In the genomic region with DNA sequence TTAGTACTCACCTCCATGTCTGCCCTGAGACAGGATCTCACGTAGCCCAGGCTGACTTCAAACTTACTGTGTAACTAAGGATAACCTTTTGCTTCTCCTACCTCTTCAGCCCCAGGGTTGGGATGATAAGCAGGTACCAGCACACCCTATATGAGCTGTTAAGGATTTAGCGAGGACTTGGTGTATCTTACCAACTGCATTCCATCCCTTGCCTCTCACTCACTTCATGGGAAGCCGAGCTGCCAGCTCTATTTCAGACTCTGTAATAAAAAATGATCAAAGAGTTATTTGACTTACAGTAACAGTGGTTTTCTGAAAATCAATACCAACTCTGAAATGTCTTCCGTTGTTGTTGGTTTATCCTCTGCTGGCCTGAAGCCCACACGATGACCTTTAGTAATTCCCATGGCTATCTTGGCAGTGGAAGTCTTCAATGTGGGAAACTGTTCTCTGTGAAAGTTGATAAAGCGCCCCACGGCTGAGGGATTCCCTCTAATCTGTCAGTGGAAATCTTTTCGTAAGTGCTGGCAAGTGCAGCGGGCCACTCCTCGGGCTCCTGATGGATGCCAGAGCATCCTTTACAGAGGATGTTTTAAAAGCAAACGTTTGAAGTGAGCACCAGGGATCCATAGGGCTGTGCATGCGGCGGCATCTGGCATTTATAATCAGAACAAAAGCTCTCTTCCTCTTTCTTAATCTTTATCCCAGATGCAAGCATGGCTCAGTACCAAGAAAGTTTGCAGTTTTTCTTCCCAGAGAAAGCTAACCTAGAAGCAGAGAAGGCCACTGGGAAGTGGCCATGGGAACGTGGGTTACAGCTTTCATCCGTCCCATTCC, we compare ENCODE assay signal across 13 mouse cellular contexts. TPM values are rescaled to one million over a fixed set of nuclear protein-coding genes. Genes with fewer than 3 reads are reported as not detected.
A peak's percentile ranks its signal among the peaks of the same experiment; 100 is the strongest.
DNase-seq lines count a peak whose midpoint lies in the region; ATAC-seq and TF ChIP-seq lines count a peak whose summit lies in the region.
"Had no signal": no experiment of that assay in that cellular context is flagged by ENCODE, and none has a peak within 500 bp of the region (broad histone marks: within the 10 kb centered on the region; RNA-seq: fewer than 3 reads in every experiment).

No protein-coding gene starts in this region.

- H3K4me3 ChIP-seq in lung, embryonic 15.5 days, result no peak overlapping the region
- H3K4me3 ChIP-seq in heart, adult 2 months, result 0 out of 2 replicates have a peak overlapping the region, but pooled peaks have one; percentile 0
- H3K4me3 ChIP-seq in intestine, embryonic 15.5 days (replicated peaks), result no peak overlapping the region
- no peak overlapping the region for H3K4me3 ChIP-seq in forebrain, embryonic 11.5 days (ENCODE audit: low read depth, low read length)
- H3K4me3 ChIP-seq: megakaryocyte, embryonic 14.5 days had no signal

- TF ChIP-seq CTCF in heart, adult 2 months (IDR thresholded peaks at IDR 0.05), result no peak

- ATAC-seq in lung, embryonic 15.5 days (ENCODE audit: borderline replicate concordance, extremely low read depth, low FRiP score, low TSS enrichment), result peak; percentile 29; the same call in 1 of the 2 replicates
- ATAC-seq in intestine, embryonic 15.5 days, result peak; percentile 71
- no peak for ATAC-seq in forebrain, embryonic 11.5 days (replicated peaks; ENCODE audit: low FRiP score)
- ATAC-seq in frontal cortex, adult (ENCODE audit: low TSS enrichment), result no peak
- ATAC-seq: forebrain, embryonic 16.5 days; Patski had no signal

- no peak for DNase-seq in lung, postnatal 25 days (ENCODE audit: low spot score)
- DNase-seq in heart, adult 2 months, result peak in 1 of 2 experiments; percentile 42
- peak; percentile 28 for DNase-seq in skeletal muscle tissue, adult 2 months (ENCODE audit: low read depth, low spot score)
- DNase-seq in T-cell, adult 2 months (ENCODE audit: low spot score), result no peak
- DNase-seq in forebrain, embryonic 11.5 days (ENCODE audit: low spot score), result no peak
- DNase-seq: cerebellum, adult 11-12 months; thymus, postnatal 25 days had no signal

- TF ChIP-seq POLR2A in heart, adult 2 months (IDR thresholded peaks at IDR 0.05; ENCODE audit: insufficient read depth, low read depth, low read length), result no peak

- no peaks in the 10 kb centered on the region for H3K79me2 ChIP-seq in heart, adult 2 months (replicated peaks; ENCODE audit: control insufficient read depth, insufficient read depth, low read length)

- intact Hi-C loops in heart, adult 2 months (cut with DNase I), result no loop called here

- H3K4me2 ChIP-seq in lung, embryonic 15.5 days, result peak overlapping the region; percentile 26
- H3K4me2 ChIP-seq in intestine, embryonic 15.5 days (replicated peaks), result no peak overlapping the region; the same call in 1 of the 2 replicates
- H3K4me2 ChIP-seq in forebrain, embryonic 11.5 days (ENCODE audit: low read depth, low read length, severe bottlenecking), result no peak overlapping the region

- H3K9me3 ChIP-seq in lung, embryonic 15.5 days, result no peaks in the 10 kb centered on the region
- no peaks in the 10 kb centered on the region for H3K9me3 ChIP-seq in intestine, embryonic 15.5 days
- no peaks in the 10 kb centered on the region for H3K9me3 ChIP-seq in forebrain, embryonic 11.5 days (ENCODE audit: control insufficient read depth, low read length)

- no peaks in the 10 kb centered on the region for H3K27me3 ChIP-seq in lung, embryonic 15.5 days
- H3K27me3 ChIP-seq in heart, adult 2 months (ENCODE audit: control insufficient read depth, insufficient read depth, low read length), result no peaks in the 10 kb centered on the region
- H3K27me3 ChIP-seq in intestine, embryonic 15.5 days (replicated peaks), result no peaks in the 10 kb centered on the region
- H3K27me3 ChIP-seq in forebrain, embryonic 11.5 days (ENCODE audit: control insufficient read depth, insufficient read depth, low read length), result no peaks in the 10 kb centered on the region
- H3K27me3 ChIP-seq: Patski had no signal

- no peak overlapping the region for H3K9ac ChIP-seq in lung, embryonic 15.5 days
- no peak overlapping the region; the same call in 1 of the 2 replicates for H3K9ac ChIP-seq in heart, adult 2 months (ENCODE audit: low read depth, low read length)
- no peak overlapping the region for H3K9ac ChIP-seq in intestine, embryonic 15.5 days
- H3K9ac ChIP-seq in forebrain, embryonic 11.5 days (ENCODE audit: low read length), result no peak overlapping the region

- no peaks in the 10 kb centered on the region for H3K36me3 ChIP-seq in lung, embryonic 15.5 days
- H3K36me3 ChIP-seq in heart, adult 2 months (ENCODE audit: control insufficient read depth, insufficient read depth, low read length), result no peaks in the 10 kb centered on the region; the same call in 1 of the 2 replicates
- no peaks in the 10 kb centered on the region for H3K36me3 ChIP-seq in intestine, embryonic 15.5 days
- no peaks in the 10 kb centered on the region for H3K36me3 ChIP-seq in forebrain, embryonic 11.5 days (ENCODE audit: control insufficient read depth, insufficient read depth, low read length)

- H3K27ac ChIP-seq in lung, embryonic 15.5 days, result peak overlapping the region; percentile 68
- H3K27ac ChIP-seq in heart, adult 2 months, result peak overlapping the region; percentile 47
- peak overlapping the region; percentile 28; the same call in 1 of the 2 replicates for H3K27ac ChIP-seq in intestine, embryonic 15.5 days
- H3K27ac ChIP-seq in forebrain, embryonic 11.5 days (ENCODE audit: low read depth, low read length), result no peak overlapping the region

- WGBS in lung, embryonic 15.5 days, result 29% methylated on average over 15 of the region's 15 CpGs
- WGBS in heart, adult 2 months, result 19% methylated on average over 15 of the region's 15 CpGs
- WGBS in intestine, embryonic 15.5 days, result 28% methylated on average over 15 of the region's 15 CpGs
- WGBS in forebrain, embryonic 11.5 days, result 78% methylated on average over 15 of the region's 15 CpGs

- TF ChIP-seq EP300 in heart, adult 2 months (IDR thresholded peaks at IDR 0.05; ENCODE audit: insufficient read depth, low read depth, low read length), result no peak

- peaks cover 24% of the 10 kb centered on the region for H3K4me1 ChIP-seq in lung, embryonic 15.5 days
- peaks cover 11% of the 10 kb centered on the region for H3K4me1 ChIP-seq in heart, adult 2 months (ENCODE audit: control insufficient read depth, insufficient read depth, low read length)
- H3K4me1 ChIP-seq in intestine, embryonic 15.5 days (replicated peaks), result 0 out of 2 replicates have a peak, but pooled peaks cover 11% of the 10 kb centered on the region
- H3K4me1 ChIP-seq in forebrain, embryonic 11.5 days (replicated peaks; ENCODE audit: control insufficient read depth, insufficient read depth, low read length), result no peaks in the 10 kb centered on the region

RNA-seq across cellular contexts. Expression of a gene that starts 57.7 kb away (rescaled TPM):
- 20.2 and 22.2 TPM in 2 replicates for polyA plus RNA-seq in lung, embryonic 15.5 days (2015; fragmentation: Nextera tagmentation; extraction: Ambion mirVana)
- 10 to 100 TPM; 38.3 to 40.2 TPM for total RNA-seq in heart, adult 2 months (2021)
- polyA plus RNA-seq in heart, adult 2 months (2012; rRNA removed), result 32.6 and 55.3 TPM in 2 replicates
- polyA plus RNA-seq in intestine, embryonic 15.5 days (2015; fragmentation: Nextera tagmentation; extraction: Ambion mirVana), result 13.5 and 14.3 TPM in 2 replicates
- polyA plus RNA-seq in forebrain, embryonic 11.5 days (2014; fragmentation: Nextera tagmentation; extraction: Ambion mirVana), result 19.1 TPM in 2 replicates

Comparison
In these comparisons a context has a peak if more than half of its experiments do, and no peak if none do; other contexts are left out.
1. ATAC-seq: peak in lung, embryonic 15.5 days (single experiment) and intestine, embryonic 15.5 days (single experiment); none in forebrain, embryonic 11.5 days (single experiment) and frontal cortex, adult (single experiment).